Mouse (Mus musculus): ENCODE measurements around the gene Gm9837.

Gm9837 gene

DNA sequence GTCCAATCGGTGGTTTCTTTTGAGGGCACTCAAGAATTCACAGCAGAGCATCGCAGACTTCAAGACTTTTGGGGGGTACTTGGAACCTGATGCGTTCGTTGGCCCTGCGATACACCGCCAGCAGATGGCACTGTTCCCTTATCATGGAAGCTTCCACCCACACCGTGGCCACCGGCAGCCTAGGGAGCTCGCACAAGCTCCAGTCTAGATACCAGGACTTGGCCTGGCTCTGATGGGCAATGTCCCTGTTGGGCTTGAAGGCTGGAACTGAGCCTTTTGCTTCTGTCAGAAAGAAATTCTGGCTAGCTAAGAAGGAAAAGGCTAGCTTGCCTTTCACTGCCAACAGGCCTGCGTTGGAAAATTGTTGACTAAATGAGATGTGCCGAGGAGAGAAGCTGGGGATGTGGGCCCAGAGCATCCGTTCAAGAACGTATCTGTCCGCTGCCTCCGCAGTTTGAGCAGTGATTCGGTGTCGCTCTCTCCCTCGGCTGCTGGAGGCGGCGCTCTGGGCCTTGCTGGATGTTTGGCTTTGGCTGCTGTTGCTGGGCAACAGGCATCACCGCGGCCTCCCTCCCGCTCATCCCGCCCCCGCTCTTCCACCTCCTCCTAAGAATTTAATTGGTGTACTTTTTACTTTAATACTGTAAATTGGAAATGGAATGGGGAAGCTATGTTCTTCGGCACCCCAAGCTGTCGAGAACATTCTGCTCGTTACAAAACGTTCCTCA, at the start of gene Gm9837:
Gene Gm9837 (minus strand): TSS at position 512 of the 728 bp plus-strand sequence.
- peak; percentile 95 for DNase-seq (ENCODE audit: low spot score in 2 of 2)

DNA sequence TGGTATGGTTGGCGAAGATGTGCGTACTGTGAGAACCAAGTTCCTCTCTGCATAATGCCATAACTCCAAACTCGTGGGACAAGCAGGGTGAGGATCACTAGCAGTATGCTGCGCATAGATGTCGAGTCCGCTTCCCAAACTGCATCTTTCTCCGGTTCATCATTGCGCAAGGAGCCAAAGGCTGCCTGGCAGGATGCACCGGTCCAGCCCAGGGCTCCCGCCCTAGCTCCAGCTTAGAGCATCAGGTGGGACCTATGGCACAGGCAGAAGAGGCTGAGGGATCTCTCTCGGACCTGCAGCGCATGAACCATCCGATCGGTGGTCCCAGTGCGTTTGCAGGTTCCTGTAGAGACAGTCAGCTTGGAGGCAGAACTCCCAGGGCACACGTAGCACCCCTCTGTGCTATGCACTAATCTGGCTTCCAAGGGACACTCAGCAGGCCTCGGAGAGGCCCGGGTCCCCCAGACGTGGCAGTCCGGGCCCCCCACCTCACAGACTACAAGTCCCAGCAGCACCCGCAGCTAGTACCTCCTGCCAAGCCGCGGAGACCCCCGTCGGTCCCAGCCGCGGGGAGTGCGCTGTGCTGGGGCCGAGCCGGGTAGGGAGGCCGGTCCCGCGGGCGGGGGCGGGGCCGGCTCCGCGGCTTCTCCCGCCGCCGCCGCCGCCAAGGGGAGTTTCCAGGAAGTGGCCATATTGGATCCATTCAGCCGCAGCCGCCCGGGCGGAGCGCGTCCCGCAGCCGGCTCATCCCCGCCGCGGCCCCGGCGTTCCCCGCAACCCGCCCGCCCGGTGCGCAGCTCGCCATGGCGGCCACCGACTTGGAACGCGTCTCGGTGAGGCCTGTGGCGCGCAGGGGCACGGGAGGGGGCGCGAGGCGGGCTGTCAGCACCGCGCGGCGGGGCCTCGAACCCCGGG, 49.2 kb upstream of the Gm9837 start, which contains the start of gene Sept8:
Gene Sept8 (plus strand): TSS at position 51 of the 915 bp plus-strand sequence.
- peak; percentile 68 to 69 for DNase-seq (ENCODE audit: low spot score in 2 of 2)

DNA sequence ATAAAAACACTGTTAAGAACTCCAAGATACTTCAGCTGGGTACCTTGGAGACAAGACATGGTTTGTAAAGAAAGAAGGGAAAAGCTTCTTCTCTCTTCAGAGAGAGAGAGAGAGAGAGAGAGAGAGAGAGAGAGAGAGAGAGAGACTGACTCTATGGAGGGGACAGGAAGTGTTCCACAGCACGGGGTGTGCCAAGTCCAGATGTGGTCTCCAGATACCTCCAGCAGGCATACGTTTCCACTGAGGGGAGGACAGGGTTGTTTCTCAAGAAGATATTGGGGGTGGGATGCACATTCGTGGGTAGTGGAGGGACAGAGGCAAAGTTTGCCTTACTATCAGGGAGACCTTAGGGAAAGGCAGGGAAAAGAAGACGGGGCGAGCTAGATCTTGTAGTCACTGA, 48.5 kb upstream of the Gm9837 start:
- DNase-seq (ENCODE audit: low spot score in 2 of 2), result no peak

DNA sequence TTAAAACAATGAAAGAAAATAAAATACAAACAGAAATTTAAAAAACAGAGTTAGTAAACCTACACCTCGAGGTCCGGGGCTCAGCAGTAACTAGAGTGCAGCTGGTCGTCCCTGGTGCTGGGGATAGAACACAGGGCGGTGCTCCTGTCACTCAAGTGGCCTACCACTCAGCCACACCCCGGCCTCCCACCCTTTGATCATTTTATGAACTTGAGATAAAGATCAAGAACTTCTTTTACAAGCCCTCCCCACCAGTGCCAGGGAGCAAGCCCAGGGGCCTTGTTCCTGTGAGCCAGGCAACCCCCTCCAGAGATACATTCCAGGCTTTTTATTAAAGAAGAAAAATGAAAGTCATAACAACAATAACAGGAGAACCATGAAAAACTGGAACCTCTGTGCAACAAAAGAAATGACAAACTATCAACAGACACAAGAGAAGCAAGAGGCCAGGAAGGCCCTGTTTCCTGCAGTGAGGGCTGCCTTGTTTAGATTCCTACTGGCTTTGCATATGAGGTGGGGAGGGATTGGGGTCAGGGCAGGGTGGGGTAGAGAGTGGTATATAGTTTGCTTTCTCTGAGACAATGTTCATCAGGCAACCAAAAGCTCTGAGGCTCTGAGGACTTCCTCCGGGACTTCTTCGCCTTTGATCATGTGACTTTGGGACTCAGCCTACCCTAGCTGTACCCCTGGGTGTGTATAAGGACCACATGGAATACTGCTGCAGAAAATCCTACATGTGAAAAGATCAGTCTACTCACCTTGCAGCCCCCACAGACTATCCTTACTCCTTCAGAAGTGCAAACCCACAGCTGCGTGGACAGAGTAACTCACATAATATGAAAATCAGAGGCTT, 46.7 kb upstream of the Gm9837 start:
- no peak for DNase-seq (ENCODE audit: low spot score in 2 of 2)

DNA sequence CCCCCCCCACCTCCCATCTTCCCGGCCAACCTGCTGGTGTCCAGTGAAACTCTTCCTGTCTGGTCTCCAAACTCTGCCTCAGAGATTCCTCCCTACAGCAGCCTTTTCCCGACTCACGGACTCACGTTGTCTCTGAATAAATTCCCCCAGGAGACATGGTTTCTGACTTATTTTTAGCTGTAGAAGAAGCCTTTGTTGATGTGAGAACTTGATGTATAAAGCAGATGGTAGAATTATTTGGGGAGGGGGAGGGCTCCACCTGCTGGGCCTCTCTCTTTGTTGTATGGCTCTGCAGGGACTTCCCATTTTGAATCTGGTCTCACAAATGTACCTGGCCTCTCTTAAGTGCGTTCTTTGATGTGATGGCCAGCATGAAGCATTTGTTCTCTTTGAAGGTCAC, 40.1 kb upstream of the Gm9837 start:
- no peak for DNase-seq (ENCODE audit: low spot score in 2 of 2)

DNA sequence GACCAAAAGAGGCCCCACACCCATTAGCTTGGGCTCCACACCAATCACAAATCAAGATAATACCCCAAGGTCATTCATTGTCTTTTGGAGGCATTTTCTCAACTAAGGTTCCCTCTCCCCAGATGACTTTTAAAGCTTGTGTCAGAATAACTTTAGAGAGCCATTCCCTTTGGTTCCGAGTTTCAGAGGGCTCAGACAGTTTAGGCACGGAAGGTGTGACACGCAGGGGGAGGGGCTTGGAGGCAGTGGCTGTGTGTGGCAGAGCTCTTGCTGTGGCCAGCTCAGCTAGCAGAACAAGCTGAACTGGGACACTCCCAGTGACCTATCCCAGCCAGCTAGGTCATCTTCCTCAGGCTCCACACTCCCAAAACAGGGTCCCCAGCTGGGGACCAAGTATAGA, 38.3 kb upstream of the Gm9837 start:
- no peak for DNase-seq (ENCODE audit: low spot score in 2 of 2)

DNA sequence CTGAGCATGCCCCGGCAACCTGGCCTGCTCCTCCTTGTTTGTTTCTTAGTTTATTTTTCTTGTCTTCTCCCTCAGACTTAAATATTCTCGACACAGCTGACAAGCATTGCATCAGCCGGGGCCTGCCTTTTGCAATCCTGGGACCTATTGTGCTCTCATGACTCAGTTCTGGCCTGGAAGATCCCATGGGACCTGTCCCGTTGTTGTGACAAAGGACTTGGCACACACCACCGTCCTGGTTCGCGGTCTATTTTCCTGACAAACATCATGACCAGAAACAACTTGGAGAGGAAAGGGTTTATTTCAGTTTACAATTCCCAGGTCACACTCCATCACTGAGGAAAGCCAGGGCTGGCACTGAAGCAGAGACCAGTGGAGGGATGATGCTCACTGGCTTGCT, 37.9 kb upstream of the Gm9837 start:
- no peak for DNase-seq (ENCODE audit: low spot score in 2 of 2)

DNA sequence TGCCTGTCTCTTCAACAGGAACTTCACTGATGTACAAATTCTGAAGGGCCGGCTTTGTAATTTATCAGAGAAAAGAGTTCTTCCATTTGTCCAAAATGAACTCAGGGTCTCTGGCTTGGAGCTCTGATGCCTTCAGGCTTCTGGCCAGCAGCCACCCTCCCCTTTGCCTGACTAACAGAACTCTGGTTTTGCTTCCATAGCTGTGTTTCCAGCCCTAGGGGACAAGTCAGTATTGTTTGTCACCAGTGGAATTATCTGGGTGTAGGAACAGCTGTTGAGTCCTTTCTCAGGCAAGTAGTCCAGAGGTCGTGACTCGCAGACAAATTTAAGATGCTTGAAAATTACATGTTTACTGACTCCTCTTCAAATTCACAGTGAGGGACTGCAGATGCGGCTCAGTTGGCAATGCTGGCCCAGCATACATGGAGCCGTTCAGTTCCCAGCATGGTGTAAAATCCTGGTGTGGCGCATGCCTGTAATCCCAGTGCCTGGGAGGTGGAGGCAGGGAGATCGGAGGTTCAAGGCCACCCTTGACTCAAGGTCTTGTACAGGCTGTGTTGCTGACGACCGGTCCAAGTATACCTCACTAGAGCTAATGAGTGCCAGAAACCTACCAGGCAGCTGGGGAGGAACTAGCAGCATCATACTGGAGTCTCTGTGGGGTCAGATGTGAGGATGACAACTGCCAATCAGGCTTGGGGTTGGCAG, 37.0 kb upstream of the Gm9837 start:
- DNase-seq (ENCODE audit: low spot score in 2 of 2), result no peak

DNA sequence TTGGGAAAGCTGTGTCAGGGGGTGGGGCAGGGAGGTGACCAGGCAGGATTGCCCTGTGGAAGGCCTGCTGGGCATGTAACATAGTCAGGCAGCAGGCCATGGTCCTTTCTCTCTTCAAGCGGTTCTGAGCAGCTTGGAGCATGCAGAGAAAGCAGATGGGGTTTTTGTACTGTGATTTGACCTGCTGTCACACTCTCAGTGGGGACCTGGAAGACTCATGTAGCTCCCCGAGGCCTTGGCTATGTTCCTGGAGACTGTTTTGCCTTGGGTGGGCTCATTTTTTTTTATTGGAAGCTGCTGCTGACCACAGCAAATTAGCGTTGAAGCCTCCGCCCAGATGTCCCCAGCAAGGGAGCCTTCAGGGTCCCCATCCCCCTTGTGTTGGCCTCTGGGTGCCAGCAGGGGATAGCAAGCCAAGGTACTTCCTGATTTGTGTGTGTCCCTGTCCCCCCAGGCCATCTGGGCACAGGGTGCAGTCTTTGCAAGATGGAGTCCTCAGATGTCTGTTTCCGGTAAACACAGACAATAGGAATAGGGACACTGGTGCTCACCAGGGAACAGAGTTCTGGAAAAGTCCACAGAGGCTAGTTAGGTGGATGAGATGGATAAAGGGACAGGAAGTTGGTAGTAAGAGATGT, 34.9 kb upstream of the Gm9837 start:
- no peak for DNase-seq (ENCODE audit: low spot score in 2 of 2)

DNA sequence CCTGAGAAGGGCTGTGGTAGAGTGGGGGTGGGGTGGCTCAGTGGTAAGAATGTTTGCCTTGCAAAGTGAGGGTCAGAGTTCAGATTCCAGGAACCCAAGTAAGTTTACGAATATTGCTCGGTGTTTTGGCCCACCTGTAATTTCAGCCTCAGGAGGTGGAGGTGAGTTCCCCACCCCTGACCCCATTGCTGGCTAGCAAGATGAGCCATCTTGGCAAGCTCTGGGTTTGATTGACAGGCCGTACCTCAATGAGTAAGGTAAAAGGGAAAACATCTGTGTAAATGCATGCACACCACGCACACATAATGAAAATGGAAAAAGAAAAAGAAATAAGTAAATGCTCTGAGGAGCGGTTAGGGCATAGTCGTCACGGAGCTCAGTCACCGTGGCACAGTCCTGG, 34.1 kb upstream of the Gm9837 start:
- no peak for DNase-seq (ENCODE audit: low spot score in 2 of 2)

DNA sequence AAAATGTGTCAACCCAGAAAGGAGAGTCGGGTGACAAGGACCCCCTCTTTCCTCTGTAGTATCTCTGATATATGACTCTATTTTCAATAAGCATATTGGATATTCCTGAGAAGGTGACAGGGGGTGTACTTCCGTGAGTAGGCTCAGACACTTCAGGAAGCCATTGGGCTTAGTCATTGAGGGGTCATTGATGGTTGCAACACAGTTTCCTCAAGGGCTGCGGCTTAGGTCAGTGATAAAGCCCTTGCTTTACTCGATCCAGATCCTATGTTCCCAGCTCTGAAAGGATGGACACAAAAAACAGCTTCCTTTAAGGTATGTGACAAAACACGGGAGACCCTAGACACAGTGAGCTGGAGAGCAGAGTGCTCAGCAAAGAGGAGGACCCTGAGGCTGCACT, 33.5 kb upstream of the Gm9837 start:
- DNase-seq (ENCODE audit: low spot score in 2 of 2), result no peak

DNA sequence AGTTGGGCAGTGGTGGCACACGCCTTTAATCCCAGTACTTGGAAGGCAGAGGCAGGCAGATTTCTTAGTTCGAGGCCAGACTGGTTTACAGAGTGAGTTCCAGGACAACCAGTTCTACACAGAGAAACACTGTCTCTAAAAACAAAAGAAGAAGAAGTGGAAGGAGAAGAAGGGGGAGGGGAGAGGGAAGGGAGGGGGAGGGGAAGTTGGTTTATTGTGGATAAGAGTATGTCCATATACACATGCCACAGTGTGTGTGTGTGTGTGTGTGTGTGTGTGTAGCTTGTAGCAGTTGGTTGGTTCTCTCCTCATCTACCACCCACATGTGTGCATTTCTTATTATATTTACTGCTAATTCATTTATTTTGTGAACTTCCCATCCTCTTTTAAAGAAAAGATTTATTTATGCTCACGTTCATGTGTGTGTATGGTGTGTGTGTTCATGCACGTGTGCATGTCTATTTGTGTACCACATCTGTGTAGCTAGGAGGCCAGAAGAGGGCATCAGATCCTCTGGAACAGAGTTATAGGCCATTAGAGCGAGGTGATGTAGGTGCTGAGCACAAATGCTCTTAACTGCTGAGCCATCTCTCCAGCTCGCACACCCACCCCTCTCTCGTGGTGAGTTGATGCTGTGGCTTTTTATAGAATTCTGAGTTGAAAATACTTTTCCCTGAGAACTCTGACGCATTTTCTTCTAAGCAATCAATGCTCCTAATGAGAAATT, 31.9 kb upstream of the Gm9837 start:
- DNase-seq (ENCODE audit: low spot score in 2 of 2), result peak in 1 of 2 experiments; percentile 68

DNA sequence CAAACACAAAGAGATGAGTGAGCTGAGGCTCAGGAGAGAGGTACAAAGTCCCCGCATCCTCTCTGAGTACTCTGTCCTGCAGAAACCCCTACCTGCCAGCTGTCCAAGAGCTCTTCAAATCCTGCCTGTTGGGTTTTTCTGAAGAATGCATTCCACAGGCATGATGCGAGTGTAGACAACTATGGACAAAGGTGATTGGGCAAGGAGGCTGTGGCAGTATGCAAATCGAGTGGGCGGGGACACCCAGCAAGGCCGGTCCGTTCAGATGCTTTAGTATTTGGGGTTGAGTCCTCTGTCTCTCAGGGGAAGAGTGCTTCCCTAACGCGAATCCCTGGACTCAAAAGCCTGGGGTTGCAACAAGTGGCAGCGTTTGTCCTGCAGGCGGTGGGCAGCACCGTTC, 30.3 kb upstream of the Gm9837 start:
- no peak for DNase-seq (ENCODE audit: low spot score in 2 of 2)

DNA sequence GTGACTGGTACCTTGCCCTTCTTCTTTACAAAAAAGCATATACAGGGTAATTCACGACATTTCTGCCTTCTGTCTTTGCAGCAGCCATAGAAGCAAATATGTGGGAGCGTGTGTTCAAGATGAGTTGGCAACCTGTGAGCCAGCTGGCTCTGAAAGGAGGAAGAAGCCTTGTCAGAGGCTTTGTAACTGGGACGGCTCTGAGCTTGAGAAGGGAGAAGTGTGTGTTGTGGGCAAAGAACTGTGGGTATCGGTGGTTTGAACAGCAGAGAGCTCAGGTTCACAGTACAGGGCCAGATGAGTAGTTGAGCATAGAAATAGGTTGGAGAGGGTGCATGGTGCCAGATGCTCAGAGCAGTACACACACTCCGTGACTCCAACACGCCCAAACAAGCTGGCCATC, 26.7 kb upstream of the Gm9837 start:
- DNase-seq (ENCODE audit: low spot score in 2 of 2), result peak; percentile 54 to 76

DNA sequence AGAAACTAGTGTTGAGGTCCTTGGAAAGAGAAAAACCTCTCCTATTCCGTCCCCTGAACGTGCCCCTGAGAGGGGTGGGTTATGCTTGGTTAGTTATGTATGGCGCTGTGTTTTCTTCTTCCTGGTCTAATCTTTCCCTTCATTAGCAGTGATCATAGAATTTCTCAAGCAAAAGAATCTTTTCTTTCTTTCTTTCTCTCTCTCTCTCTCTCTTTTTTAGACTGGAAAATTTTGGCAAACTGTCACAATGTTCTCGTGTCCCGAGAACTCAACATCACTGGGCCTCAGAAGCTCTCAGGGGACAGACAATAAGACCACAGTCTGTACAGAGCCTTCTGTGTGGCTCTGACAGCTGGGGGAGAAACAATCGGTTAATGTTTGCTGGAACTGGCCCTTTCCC, 25.1 kb upstream of the Gm9837 start:
- no peak for DNase-seq (ENCODE audit: low spot score in 2 of 2)

DNA sequence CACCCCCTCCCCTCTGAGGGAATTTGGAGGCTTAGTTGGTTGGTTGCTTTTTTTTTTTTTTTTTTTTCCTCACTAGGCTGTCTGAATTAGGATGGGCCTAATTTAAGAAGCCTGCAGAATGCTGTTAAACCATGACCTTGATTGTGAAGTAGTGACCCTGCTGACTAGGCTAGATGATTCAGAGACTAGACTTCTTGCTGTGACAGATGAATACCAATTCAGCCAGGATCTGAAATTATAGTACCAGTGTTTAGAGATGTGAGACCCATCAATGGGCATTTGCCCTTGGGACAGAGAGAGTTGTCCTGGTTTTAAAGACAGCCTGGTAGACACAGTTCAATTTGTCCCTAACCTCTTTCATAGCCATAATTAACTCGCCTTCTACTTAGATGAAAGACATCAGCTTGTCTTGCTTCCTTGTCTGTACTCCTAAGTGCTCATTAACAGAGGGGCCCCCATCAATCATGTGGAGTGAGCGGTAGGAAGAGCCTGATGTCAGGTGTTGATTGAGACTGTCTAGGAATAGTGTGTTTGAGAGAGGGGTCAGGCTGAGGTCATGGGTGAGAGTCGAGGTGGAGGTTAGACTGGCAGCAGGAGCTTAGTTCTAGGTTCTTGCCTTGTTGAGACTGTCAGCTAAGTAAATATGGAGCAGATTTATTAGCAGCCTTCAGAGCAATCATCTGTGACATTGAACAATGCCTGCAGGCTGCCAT, 23.1 kb upstream of the Gm9837 start:
- no peak for DNase-seq (ENCODE audit: low spot score in 2 of 2)

DNA sequence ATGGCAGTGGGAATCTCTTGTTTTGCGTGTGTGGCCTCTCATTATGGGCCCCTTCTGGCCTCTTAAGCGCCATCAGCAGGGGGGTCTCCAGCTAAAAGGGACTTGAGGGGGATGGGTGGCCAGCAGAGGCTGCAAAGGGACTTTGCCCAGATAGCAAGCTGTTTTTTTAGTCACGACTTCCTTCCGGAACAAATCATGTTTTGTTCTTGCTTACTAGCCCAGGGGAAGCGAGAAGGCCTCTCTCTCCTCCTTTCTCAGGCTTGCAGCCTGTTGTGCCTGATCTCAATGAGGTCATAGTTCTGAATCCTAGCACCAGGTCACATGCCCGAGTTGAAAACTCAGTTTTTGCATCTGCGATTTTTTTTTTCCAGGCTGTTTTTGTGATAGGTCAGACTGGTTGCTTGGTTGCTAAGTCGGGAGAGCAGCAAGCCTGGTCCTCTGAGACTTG, 21.7 kb upstream of the Gm9837 start:
- DNase-seq (ENCODE audit: low spot score in 2 of 2), result no peak

DNA sequence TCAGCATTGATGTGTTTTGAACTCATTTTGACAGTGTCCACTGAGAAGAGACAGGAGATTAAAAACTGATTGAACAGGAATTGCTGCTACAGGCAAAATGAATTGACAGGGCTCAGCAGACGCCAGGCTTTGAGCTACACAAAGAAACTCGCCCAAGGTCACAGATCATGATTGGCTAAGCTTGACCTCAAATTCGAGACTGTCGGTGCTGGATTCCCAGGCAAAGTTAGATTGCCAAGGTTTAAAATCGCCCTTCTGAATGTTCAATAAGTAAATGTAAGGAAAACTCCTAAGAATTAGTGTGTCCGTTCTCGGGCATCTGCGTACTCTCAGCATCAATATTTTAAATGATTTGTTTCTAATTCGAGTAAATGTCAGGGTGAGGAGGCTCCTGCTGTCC, 19.1 kb upstream of the Gm9837 start:
- DNase-seq (ENCODE audit: low spot score in 2 of 2), result no peak

DNA sequence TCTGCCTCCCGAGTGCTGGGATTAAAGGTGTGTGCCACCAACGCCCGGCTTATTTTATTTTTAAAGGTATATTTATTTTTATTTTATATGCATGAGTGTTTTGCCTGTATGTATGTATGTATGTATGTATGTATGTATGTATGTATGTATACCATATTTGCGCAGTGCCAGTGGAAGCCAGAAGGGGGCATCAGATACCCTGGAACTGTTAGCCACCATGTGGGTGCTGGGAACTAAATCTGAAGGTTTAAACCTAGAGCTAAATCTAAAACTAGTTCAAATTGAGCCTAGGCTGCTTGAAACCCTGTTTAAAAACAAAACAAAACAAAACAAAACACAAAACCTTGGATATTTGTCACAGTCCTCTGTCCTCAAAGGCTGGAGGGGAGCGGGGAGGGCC, 18.7 kb upstream of the Gm9837 start:
- DNase-seq (ENCODE audit: low spot score in 2 of 2), result no peak

Measured in frontal cortex, postnatal 36 days (tissue).